Mouse (Mus musculus) monocyte, adult 5-6 weeks (primary cell): ENCODE results near the gene Gm12117. TPM values are rescaled to one million over a fixed set of nuclear protein-coding genes. Genes with fewer than 3 reads are reported as not detected.

Experiments used
- ATAC-seq: fragments of 153-309, 156-312 bp; replicated peaks from 2 replicates; pipeline ENCODE4 v1.8.0; 2017; ENCODE audit warnings: mild to moderate bottlenecking; ENCODE audit not compliant: low TSS enrichment, insufficient number of reproducible peaks, severe bottlenecking, poor library complexity, low FRiP score
- total RNA-seq: library from RNA; stranded (forward); fragments of 200-1000, 200-491, 200-594 nt; gene quantifications from 3 replicates; pipeline ENCODE4 v1.2.3, GENCODE M21; 2017

Gm12117 gene
- not detected in 3 replicates for total RNA-seq

GRCm38 (mm10) chr11:33276637-33277036 is at the start of gene Gm12117:
Gene Gm12117, minus strand, starts transcription at chr11:33276737.
- ATAC-seq, result no peak

- ATAC-seq, result no peak
Measured at GRCm38 (mm10) chr11:33319006-33319611, 42.6 kb upstream of the Gm12117 start.

GRCm38 (mm10) chr11:33309566-33309965 is 33.0 kb upstream of the Gm12117 start:
- no peak for ATAC-seq

- no peak for ATAC-seq
Measured at GRCm38 (mm10) chr11:33300859-33301258, 24.3 kb upstream of the Gm12117 start.

GRCm38 (mm10) chr11:33299371-33299770 is 22.8 kb upstream of the Gm12117 start:
- no peak for ATAC-seq

- ATAC-seq, result no peak
Measured at GRCm38 (mm10) chr11:33297121-33297520, 20.6 kb upstream of the Gm12117 start.

- ATAC-seq, result no peak
Measured at GRCm38 (mm10) chr11:33295422-33295821, 18.9 kb upstream of the Gm12117 start.

GRCm38 (mm10) chr11:33294063-33294462 is 17.5 kb upstream of the Gm12117 start:
- no peak for ATAC-seq

- ATAC-seq, result no peak
Measured at GRCm38 (mm10) chr11:33278571-33278970, 2.0 kb upstream of the Gm12117 start.

GRCm38 (mm10) chr11:33274816-33275215 is 1.7 kb downstream of the Gm12117 start:
- no peak for ATAC-seq

GRCm38 (mm10) chr11:33274294-33274693 is 2.2 kb downstream of the Gm12117 start:
- no peak for ATAC-seq

GRCm38 (mm10) chr11:33240295-33240694 is 36.2 kb downstream of the Gm12117 start:
- ATAC-seq, result no peak

- ATAC-seq, result no peak
Measured at GRCm38 (mm10) chr11:33234134-33234533, 42.4 kb downstream of the Gm12117 start.

- ATAC-seq, result no peak
Measured at GRCm38 (mm10) chr11:33232056-33232455, 44.5 kb downstream of the Gm12117 start.

- ATAC-seq, result no peak
Measured at GRCm38 (mm10) chr11:33228186-33228585, 48.4 kb downstream of the Gm12117 start.

GRCm38 (mm10) chr11:33226516-33226915 is 50.0 kb downstream of the Gm12117 start:
- no peak for ATAC-seq

Other genes with a start within 250 kb of the Gm12117 start
- not detected in 3 replicates for gene Fgf18, start 129.3 kb downstream of the Gm12117 start, total RNA-seq
- 743 to 848 TPM (median 840 TPM) in 3 replicates for gene Npm1, start 113.5 kb downstream of the Gm12117 start, total RNA-seq
- gene Tlx3, start 73.1 kb downstream of the Gm12117 start, total RNA-seq, result not detected in 3 replicates
- 0.39 TPM in 1 of 3 replicates, not detected in the others for gene Ranbp17, start 237.0 kb upstream of the Gm12117 start, total RNA-seq